In the genomic region with DNA sequence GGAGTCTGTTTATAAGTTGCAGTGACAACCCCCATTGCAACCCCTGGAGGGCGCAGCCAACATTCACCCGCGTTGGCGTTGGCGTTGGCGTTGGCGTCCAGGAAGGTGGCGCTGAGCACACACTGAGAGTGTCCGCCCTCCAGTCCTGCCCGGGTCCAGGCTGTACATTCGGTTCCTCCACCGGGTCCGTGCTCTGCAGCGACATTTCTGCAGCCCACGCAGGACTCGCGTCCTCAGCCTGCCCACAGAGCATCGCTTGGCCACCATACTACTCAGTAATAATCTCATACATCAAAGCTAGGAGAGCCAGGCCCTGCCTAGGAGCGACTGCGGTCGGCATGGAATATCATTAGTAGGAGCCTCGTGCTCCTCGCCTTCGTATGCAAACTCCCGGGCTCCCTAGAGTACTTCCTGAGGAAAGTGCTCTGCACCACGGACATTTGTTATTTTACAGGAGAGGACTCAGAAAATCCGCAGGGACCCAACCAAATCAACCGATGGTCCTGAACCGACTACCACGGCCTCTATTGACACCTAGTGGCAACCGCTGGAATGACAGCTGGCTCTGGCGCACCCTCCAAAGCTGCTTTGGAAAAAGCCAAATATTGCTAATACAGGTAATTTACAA, we compare ENCODE assay signal across 8 mouse cellular contexts. TPM values are rescaled to one million over a fixed set of nuclear protein-coding genes. Genes with fewer than 3 reads are reported as not detected.
DNase-seq lines count a peak whose midpoint lies in the region; ATAC-seq lines count a peak whose summit lies in the region.

No protein-coding gene starts in this region.

- H3K27ac ChIP-seq in hindbrain, embryonic 11.5 days (ENCODE audit: low read depth, low read length): peak overlapping the region; percentile 51

- H3K36me3 ChIP-seq in hindbrain, embryonic 11.5 days (ENCODE audit: control insufficient read depth, insufficient read depth, low read length): no peaks in the 10 kb centered on the region

- no peaks in the 10 kb centered on the region for H3K9me3 ChIP-seq in hindbrain, embryonic 11.5 days (ENCODE audit: control insufficient read depth, low read length)

- H3K4me2 ChIP-seq in hindbrain, embryonic 11.5 days (replicated peaks; ENCODE audit: low read depth, low read length): peak overlapping the region; percentile 61

- H3K27me3 ChIP-seq in hindbrain, embryonic 11.5 days (ENCODE audit: control insufficient read depth, insufficient read depth, low read length): no peaks in the 10 kb centered on the region

- under 1% methylated on average over 32 of the region's 32 CpGs for WGBS in hindbrain, embryonic 11.5 days

- peak overlapping the region; percentile 53 for H3K4me3 ChIP-seq in hindbrain, embryonic 11.5 days (ENCODE audit: low read depth, low read length)

- peak overlapping the region; percentile 62 for H3K9ac ChIP-seq in hindbrain, embryonic 11.5 days (ENCODE audit: low read depth, low read length)

- H3K4me1 ChIP-seq in hindbrain, embryonic 11.5 days (replicated peaks; ENCODE audit: control insufficient read depth, insufficient read depth, low read length): no peaks in the 10 kb centered on the region

- peak; percentile 93 for ATAC-seq in frontal cortex, adult (ENCODE audit: low TSS enrichment)
- ATAC-seq in hindbrain, embryonic 11.5 days (ENCODE audit: low FRiP score): peak; percentile 91

- DNase-seq in WW6 (ENCODE audit: low read depth, low spot score): peak; percentile 61
- DNase-seq in cerebellum, adult 9-10 months: peak; percentile 82
- peak; percentile 89 for DNase-seq in hindbrain, embryonic 11.5 days (ENCODE audit: low spot score)
- DNase-seq in layer of hippocampus, postnatal 14 days (ENCODE audit: low spot score in 2 of 2): peak; percentile 81 to 83
- peak; percentile 85 for DNase-seq in lung, postnatal 14 days
- peak; percentile 81 for DNase-seq in retina, postnatal 1 day
- DNase-seq in urinary bladder, postnatal 36 days (ENCODE audit: low spot score in 2 of 2): peak; percentile 72 to 77

RNA-seq across cellular contexts. Expression of gene Il20rb, which starts 40.4 kb away (rescaled TPM):
- polyA plus RNA-seq in hindbrain, embryonic 11.5 days (2014; fragmentation: Nextera tagmentation; extraction: Ambion mirVana): 0.77 and 0.94 TPM in 2 replicates
- 1 to 10 TPM; 1.3 to 1.5 TPM for total RNA-seq in layer of hippocampus, postnatal 14 days (2021)

Comparison
In these comparisons a context has a peak if more than half of its experiments do, and no peak if none do; other contexts are left out.
1. Peak in every context shown above with its lines: DNase-seq, ATAC-seq, H3K4me3 ChIP-seq and H3K27ac ChIP-seq.